Comparison of ENCODE assay signal across 8 mouse cellular contexts in the genomic region with DNA sequence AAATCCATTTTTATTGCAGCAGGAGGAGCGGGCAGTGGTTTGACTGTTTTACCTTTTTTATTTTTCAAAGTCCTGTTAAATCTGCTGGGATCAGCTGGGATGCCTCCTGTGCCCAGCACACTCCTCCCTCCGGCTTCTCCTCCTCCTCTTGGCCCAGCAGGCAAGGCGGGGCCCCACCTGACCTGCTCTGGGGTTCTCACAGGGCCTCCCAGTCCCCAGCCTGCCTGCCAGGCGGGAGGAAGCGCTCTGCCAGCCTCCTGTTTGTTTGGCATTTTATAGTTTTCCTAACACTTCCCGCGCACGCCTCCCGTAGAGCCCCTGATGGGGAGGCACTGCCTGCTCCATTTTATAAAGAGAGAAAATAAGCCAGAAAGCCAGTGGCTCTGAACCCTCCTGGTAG. TPM values are rescaled to one million over a fixed set of nuclear protein-coding genes. Genes with fewer than 3 reads are reported as not detected.
DNase-seq lines count a peak whose midpoint lies in the region; ATAC-seq lines count a peak whose summit lies in the region.

No protein-coding gene starts in this region.

- peak overlapping the region; percentile 79 for H3K27ac ChIP-seq in forebrain, embryonic 12.5 days
- peak overlapping the region; percentile 55; the same call in 1 of the 2 replicates for H3K27ac ChIP-seq in intestine, embryonic 14.5 days (ENCODE audit: low read depth)
- H3K27ac ChIP-seq in liver, embryonic 12.5 days: peak overlapping the region; percentile 8; the same call in 1 of the 2 replicates

- no peaks in the 10 kb centered on the region for H3K36me3 ChIP-seq in forebrain, embryonic 12.5 days (replicated peaks)
- H3K36me3 ChIP-seq in intestine, embryonic 14.5 days (ENCODE audit: control insufficient read depth, insufficient read depth, low read length): no peaks in the 10 kb centered on the region
- no peaks in the 10 kb centered on the region for H3K36me3 ChIP-seq in liver, embryonic 12.5 days

- WGBS in forebrain, embryonic 12.5 days: 9% methylated on average over 9 of the region's 9 CpGs
- WGBS in intestine, embryonic 14.5 days: 18% methylated on average over 9 of the region's 9 CpGs
- 21% methylated on average over 9 of the region's 9 CpGs for WGBS in liver, embryonic 12.5 days (ENCODE audit: insufficient replicate concordance)

- peak; percentile 54 for DNase-seq in adrenal gland, postnatal 10 days
- DNase-seq in adrenal gland, postnatal 14 days: no peak
- peak; percentile 69 for DNase-seq in Muller cell, postnatal 12 days (ENCODE audit: inconsistent ontology term)
- DNase-seq in intestine, embryonic 14.5 days (ENCODE audit: low spot score): no peak
- DNase-seq in frontal cortex, postnatal 10 days (ENCODE audit: low spot score in 2 of 2): no peak
- DNase-seq in T-cell, adult 2 months (ENCODE audit: low spot score): no peak

- H3K4me2 ChIP-seq in forebrain, embryonic 12.5 days: no peak overlapping the region; the same call in 1 of the 2 replicates
- peak overlapping the region; percentile 13; the same call in 1 of the 2 replicates for H3K4me2 ChIP-seq in intestine, embryonic 14.5 days (ENCODE audit: low read length)
- no peak overlapping the region for H3K4me2 ChIP-seq in liver, embryonic 12.5 days

- H3K9me3 ChIP-seq in forebrain, embryonic 12.5 days: no peaks in the 10 kb centered on the region
- no peaks in the 10 kb centered on the region for H3K9me3 ChIP-seq in intestine, embryonic 14.5 days (ENCODE audit: control insufficient read depth, low read length)
- H3K9me3 ChIP-seq in liver, embryonic 12.5 days (replicated peaks): no peaks in the 10 kb centered on the region

- ATAC-seq in forebrain, embryonic 12.5 days (ENCODE audit: low FRiP score): no peak; the same call in 1 of the 2 replicates
- no peak; the same call in 1 of the 2 replicates for ATAC-seq in intestine, embryonic 14.5 days (replicated peaks; ENCODE audit: low FRiP score, low TSS enrichment, low read depth)
- no peak for ATAC-seq in liver, embryonic 12.5 days

- H3K4me3 ChIP-seq in forebrain, embryonic 12.5 days (replicated peaks): no peak overlapping the region
- no peak overlapping the region for H3K4me3 ChIP-seq in intestine, embryonic 14.5 days (ENCODE audit: low read depth, low read length)
- no peak overlapping the region for H3K4me3 ChIP-seq in liver, embryonic 12.5 days

- H3K27me3 ChIP-seq in forebrain, embryonic 12.5 days: peaks cover 33% of the 10 kb centered on the region
- no peaks in the 10 kb centered on the region for H3K27me3 ChIP-seq in intestine, embryonic 14.5 days (replicated peaks; ENCODE audit: control insufficient read depth, insufficient read depth, low read length)
- H3K27me3 ChIP-seq in liver, embryonic 12.5 days (replicated peaks): peaks cover 87% of the 10 kb centered on the region

- H3K4me1 ChIP-seq in forebrain, embryonic 12.5 days: peaks cover 89% of the 10 kb centered on the region
- peaks cover 40% of the 10 kb centered on the region for H3K4me1 ChIP-seq in intestine, embryonic 14.5 days (replicated peaks; ENCODE audit: control insufficient read depth, insufficient read depth, low read length)
- peaks cover 30% of the 10 kb centered on the region for H3K4me1 ChIP-seq in liver, embryonic 12.5 days

- H3K9ac ChIP-seq in forebrain, embryonic 12.5 days: no peak overlapping the region
- no peak overlapping the region for H3K9ac ChIP-seq in intestine, embryonic 14.5 days (ENCODE audit: low read length)
- no peak overlapping the region for H3K9ac ChIP-seq in liver, embryonic 12.5 days

RNA-seq across cellular contexts. Expression of gene Flrt1, which starts 30.5 kb away (rescaled TPM):
- total RNA-seq in adrenal gland, postnatal 10 days (2021): 1 to 10 TPM; 1.1 to 2.0 TPM
- total RNA-seq in adrenal gland, postnatal 14 days (2021): 1.2 and 1.5 TPM in 2 replicates
- polyA plus RNA-seq in forebrain, embryonic 12.5 days (2016; fragmentation: Nextera tagmentation; extraction: Ambion mirVana): 7.3 and 8.0 TPM in 2 replicates
- 3.6 TPM in 2 replicates for polyA plus RNA-seq in intestine, embryonic 14.5 days (2014; fragmentation: Nextera tagmentation; extraction: Ambion mirVana)
- polyA plus RNA-seq in liver, embryonic 12.5 days (2016; fragmentation: Nextera tagmentation; extraction: Ambion mirVana): 0.23 TPM in 2 replicates

Comparison
In these comparisons a context has a peak if more than half of its experiments do, and no peak if none do; other contexts are left out.
1. DNase-seq: peak in adrenal gland, postnatal 10 days (single experiment) and Muller cell, postnatal 12 days (single experiment); none in adrenal gland, postnatal 14 days (single experiment), intestine, embryonic 14.5 days (single experiment), frontal cortex, postnatal 10 days (0 of 2) and T-cell, adult 2 months (single experiment).
2. H3K27ac ChIP-seq: peak in every context shown above with its lines; median percentile 79 in forebrain, embryonic 12.5 days; 55 in intestine, embryonic 14.5 days; 8 in liver, embryonic 12.5 days.